Mouse (Mus musculus) heart, embryonic 15.5 days (tissue): ENCODE data around the gene Mcl1. TPM values are rescaled to one million over a fixed set of nuclear protein-coding genes. Genes with fewer than 3 reads are reported as not detected.
A peak's percentile ranks its signal among the peaks of the same experiment; 100 is the strongest.

Experiments used
- ATAC-seq: fragments of 200-750 bp; cut with Nextera tagmentation; replicated peaks from 2 replicates; pipeline ENCODE4 v1.8.0; 2017; ENCODE audit warnings: low read depth, moderate TSS enrichment; ENCODE audit not compliant: insufficient number of reproducible peaks, insufficient read depth, low FRiP score
- H3K27ac ChIP-seq: fragments of 300-500 bp; sonication (generic); 2 replicates; pipeline ENCODE4 v1.5.1; 2015; ENCODE audit warnings: mild to moderate bottlenecking, inconsistent platforms
- H3K27me3 ChIP-seq: fragments of 300-500 bp; sonication (generic); 2 replicates; pipeline ENCODE4 v1.6.1; 2015; ENCODE audit warnings: inconsistent platforms
- H3K36me3 ChIP-seq: fragments of 300-500 bp; sonication (generic); 2 replicates; pipeline ENCODE4 v1.6.1; 2015; ENCODE audit warnings: mild to moderate bottlenecking, inconsistent platforms
- H3K4me1 ChIP-seq: fragments of 300-500 bp; sonication (generic); replicated peaks from 2 replicates; pipeline ENCODE4 v1.6.1; 2015; ENCODE audit warnings: inconsistent platforms
- H3K4me2 ChIP-seq: fragments of 300-500 bp; sonication (generic); 2 replicates; pipeline ENCODE4 v1.6.1; 2015; ENCODE audit warnings: inconsistent platforms, mild to moderate bottlenecking, moderate library complexity
- H3K4me3 ChIP-seq: fragments of 300-500 bp; sonication (generic); 2 replicates; pipeline ENCODE4 v1.5.1; 2015; ENCODE audit warnings: mild to moderate bottlenecking, inconsistent platforms
- H3K9ac ChIP-seq: fragments of 300-500 bp; sonication (generic); 2 replicates; pipeline ENCODE4 v1.6.1; 2015; ENCODE audit warnings: mild to moderate bottlenecking, inconsistent platforms
- H3K9me3 ChIP-seq: fragments of 300-500 bp; sonication (generic); replicated peaks from 2 replicates; pipeline ENCODE4 v1.6.1; 2016; ENCODE audit warnings: inconsistent platforms
- WGBS: fragments of 180-500 bp; shearing (Covaris S2); methylation state at CpG from one replicate; pipeline ENCODE4 v1.1.7; 2015; ENCODE audit warnings: mixed read lengths; 5-methylcytosine and 5-hydroxymethylcytosine counted together
- polyA plus RNA-seq: library from polyadenylated mRNA; unstranded; fragments of >200 nt; fragmentation: Nextera tagmentation; extraction: Ambion mirVana; gene quantifications from 2 replicates; pipeline ENCODE4 v1.2.1, GENCODE M21; 2015

Mcl1 gene
- polyA plus RNA-seq, 1 experiment from 2014 or later, result 38.4 TPM

DNA sequence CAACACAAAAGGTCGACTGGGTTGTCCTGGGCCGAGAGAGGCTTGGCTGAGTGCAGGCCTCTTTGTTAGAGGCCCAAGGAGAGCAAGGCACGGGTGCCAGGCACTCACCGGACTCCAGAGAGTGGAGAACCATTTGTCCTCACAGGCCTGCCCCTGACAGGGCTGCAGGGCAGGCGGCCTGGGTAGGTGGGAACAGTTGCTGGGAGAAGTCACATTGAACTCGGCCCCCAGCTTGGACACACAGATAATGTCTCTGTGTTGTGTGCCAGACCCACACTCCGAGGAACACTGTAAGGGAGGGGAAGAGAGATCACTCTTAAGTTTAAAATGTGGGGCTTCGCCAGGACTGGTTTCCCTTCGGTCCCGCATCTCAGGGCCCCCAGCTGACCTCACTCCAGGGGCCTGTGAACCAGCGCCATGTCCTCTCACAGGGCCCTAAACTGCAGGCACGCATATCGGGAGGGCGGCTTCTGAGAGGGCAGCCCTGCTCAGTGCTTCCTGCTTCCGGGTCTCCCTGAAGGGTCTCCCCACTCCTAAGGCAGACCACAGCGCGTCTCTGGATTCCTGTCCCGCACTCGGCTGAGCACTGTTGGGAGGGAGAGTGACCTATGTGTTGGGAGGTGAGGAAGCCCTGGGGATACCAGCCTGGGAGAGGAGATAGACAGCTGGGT is 19.0 kb downstream of the Mcl1 start:
- Histone ChIP-seq H3K4me1 (peaks cover 66% of the 10 kb centered on the region), H3K27ac (peak overlapping the region; percentile 97; the same call in 1 of the 2 replicates), H3K9ac (no peak overlapping the region), H3K9me3 (no peaks in the 10 kb centered on the region), H3K36me3 (no peaks in the 10 kb centered on the region), H3K4me2 (no peak overlapping the region), H3K27me3 (no peaks in the 10 kb centered on the region), H3K4me3 (no peak overlapping the region)
- ATAC-seq, result no peak
- 68% methylated on average over 19 of the region's 19 CpGs for WGBS

DNA sequence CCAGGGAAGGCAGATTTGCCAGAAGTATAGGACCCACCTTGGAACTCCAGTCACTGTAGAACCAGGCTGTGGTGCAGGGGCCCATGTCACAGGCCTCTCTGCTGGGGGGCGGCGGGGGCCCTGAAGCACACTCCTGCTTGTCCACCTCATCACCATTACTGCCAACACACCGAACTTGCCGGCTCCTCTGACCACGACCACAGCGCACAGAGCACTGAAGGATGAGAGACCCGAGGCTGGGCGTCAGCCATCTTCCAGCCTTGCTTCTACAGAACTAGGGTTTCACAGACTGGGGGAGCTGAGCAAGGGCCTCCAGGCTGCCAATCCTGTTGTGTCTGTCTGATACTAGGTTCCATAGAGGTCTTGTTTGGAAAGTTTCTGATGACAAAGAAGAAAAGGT is 21.0 kb downstream of the Mcl1 start:
- WGBS, result 86% methylated on average over 8 of the region's 8 CpGs
- no peak overlapping the region for H3K4me2 ChIP-seq

DNA sequence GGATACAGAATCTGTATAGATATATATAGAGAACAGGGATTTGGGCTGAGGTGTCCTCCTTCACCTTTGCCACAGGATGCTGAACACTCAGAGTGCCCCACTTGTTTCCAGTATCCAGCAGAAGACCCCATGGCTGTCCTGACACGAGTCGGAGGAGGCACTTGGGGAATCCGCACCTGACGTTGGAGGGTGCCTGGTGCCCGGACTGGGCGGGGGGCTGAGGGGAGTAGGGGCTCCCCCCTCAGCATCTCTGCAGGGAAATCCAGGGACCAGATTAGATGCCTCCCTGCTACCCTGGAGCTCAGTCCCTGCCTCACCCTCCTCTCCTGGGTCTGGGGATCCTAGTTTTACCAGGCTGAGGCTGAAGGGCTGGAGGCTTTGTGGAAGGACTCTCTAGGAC is 22.1 kb downstream of the Mcl1 start:
- 71% methylated on average over 6 of the region's 6 CpGs for WGBS
- Histone ChIP-seq H3K27ac (no peak overlapping the region), H3K9ac (no peak overlapping the region), H3K9me3 (no peaks in the 10 kb centered on the region), H3K36me3 (no peaks in the 10 kb centered on the region), H3K27me3 (no peaks in the 10 kb centered on the region), H3K4me1 (peaks cover 57% of the 10 kb centered on the region), H3K4me2 (no peak overlapping the region), H3K4me3 (no peak overlapping the region)
- no peak for ATAC-seq

More for the DNA sequence above, 21.0 kb downstream of the Mcl1 start:
- H3K9me3 ChIP-seq, result no peaks in the 10 kb centered on the region
- H3K4me1 ChIP-seq, result peaks cover 60% of the 10 kb centered on the region
- H3K4me3 ChIP-seq, result no peak overlapping the region
- H3K9ac ChIP-seq, result no peak overlapping the region
- H3K27me3 ChIP-seq, result no peaks in the 10 kb centered on the region
- H3K27ac ChIP-seq, result no peak overlapping the region
- no peak for ATAC-seq
- no peaks in the 10 kb centered on the region for H3K36me3 ChIP-seq

DNA sequence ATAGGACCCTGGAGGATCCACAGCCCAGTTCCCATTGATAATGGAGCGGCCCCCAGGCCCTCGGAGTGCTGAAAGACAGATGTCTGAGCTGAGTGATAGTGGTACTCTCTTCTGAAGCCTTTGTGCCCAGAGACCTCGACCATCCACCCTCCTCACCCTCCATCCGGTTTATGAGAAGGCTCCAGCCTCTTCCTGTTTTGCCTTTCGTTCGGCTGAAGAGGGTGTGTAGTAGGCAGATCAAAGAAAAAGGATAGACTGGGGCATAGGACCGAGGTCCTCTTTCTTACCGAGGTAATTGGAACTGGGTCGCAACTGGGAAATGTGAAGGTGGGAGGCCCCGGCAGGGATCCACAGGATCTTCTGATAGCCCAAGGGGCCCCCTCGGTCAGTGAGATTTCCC is 22.8 kb downstream of the Mcl1 start:
- H3K4me2 ChIP-seq, result 0 out of 2 replicates have a peak overlapping the region, but pooled peaks have one; percentile 15
- WGBS, result 26% methylated on average over 11 of the region's 11 CpGs
- no peak for ATAC-seq
- 0 out of 2 replicates have a peak overlapping the region, but pooled peaks have one; percentile 1 for H3K9ac ChIP-seq
- no peaks in the 10 kb centered on the region for H3K9me3 ChIP-seq
- peaks cover 56% of the 10 kb centered on the region for H3K4me1 ChIP-seq
- H3K36me3 ChIP-seq, result no peaks in the 10 kb centered on the region
- H3K4me3 ChIP-seq, result no peak overlapping the region
- no peaks in the 10 kb centered on the region for H3K27me3 ChIP-seq
- H3K27ac ChIP-seq, result no peak overlapping the region

DNA sequence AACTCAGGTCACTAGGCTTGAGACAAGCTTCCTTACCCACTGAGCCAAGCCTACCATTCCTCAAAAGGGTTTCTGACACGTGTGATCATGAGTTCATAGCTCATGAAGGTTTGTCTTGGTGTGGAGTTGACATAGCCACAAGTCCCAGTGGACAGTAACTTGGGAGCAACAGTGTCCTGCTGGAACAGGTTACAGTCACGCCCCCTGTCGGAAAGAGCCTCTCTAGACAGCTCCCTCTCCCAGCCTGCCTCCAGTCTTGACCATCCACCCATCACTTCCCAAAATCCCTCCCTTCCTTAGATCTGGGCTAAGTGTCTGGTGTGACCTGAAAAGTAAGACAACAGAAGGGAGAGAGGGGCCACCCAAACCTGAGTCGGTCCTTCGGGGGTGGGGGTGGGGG is 24.3 kb downstream of the Mcl1 start:
- H3K27ac ChIP-seq, result no peak overlapping the region
- 53% methylated on average over 5 of the region's 5 CpGs for WGBS
- ATAC-seq, result no peak
- H3K4me1 ChIP-seq, result peaks cover 57% of the 10 kb centered on the region
- no peak overlapping the region for H3K9ac ChIP-seq
- no peak overlapping the region for H3K4me3 ChIP-seq
- no peaks in the 10 kb centered on the region for H3K9me3 ChIP-seq
- no peaks in the 10 kb centered on the region for H3K27me3 ChIP-seq
- no peak overlapping the region for H3K4me2 ChIP-seq
- no peaks in the 10 kb centered on the region for H3K36me3 ChIP-seq

DNA sequence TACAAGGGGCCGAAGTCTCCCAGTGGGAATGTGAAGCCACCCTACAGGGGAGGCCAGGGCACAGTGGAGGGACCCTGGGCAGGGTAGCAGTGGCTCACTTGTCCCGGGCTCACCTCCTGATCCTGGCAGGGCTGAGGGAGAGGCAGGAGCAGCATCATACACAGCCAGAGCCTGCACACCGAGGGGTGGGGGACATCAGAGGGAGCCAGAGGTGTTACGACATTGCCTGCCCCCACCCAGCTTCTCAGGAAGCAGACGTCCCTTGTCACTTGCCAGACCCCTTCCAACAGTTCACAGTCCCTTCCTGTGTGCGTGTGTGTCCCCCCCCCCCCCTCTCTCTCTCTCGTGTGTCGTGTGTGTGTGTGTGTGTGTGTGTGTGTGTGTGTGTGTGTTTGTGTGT is 26.3 kb downstream of the Mcl1 start:
- Histone ChIP-seq H3K9ac (no peak overlapping the region), H3K4me1 (peaks cover 76% of the 10 kb centered on the region), H3K27ac (no peak overlapping the region), H3K27me3 (no peaks in the 10 kb centered on the region), H3K4me2 (no peak overlapping the region), H3K9me3 (no peaks in the 10 kb centered on the region), H3K36me3 (no peaks in the 10 kb centered on the region), H3K4me3 (no peak overlapping the region)
- WGBS, result 36% methylated on average over 8 of the region's 8 CpGs
- no peak for ATAC-seq

DNA sequence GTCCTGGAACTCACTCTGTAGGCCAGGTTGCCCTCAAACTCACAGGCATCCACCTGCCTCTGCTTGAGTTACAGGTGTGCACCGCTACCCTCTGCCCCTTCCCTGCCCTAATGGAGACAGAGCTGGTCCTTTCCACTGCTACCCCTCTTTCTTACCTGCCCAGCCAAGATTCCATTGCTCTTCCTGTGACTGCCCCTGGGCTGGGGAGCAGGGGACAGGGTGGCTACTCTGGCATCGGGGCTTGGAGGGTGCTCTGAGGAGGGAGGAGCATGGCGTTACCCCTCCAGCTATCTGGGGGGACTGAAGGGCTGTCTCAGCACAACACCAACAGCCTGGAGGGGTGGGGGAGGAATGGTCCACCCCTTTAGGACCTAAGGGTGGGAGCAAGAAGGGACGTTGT is 26.7 kb downstream of the Mcl1 start:
- no peaks in the 10 kb centered on the region for H3K36me3 ChIP-seq
- WGBS, result 74% methylated on average over 4 of the region's 4 CpGs
- no peak overlapping the region for H3K4me2 ChIP-seq
- no peak overlapping the region for H3K4me3 ChIP-seq
- no peaks in the 10 kb centered on the region for H3K9me3 ChIP-seq
- H3K27me3 ChIP-seq, result no peaks in the 10 kb centered on the region
- no peak for ATAC-seq
- H3K9ac ChIP-seq, result no peak overlapping the region
- 0 out of 2 replicates have a peak overlapping the region, but pooled peaks have one; percentile 24 for H3K27ac ChIP-seq
- peaks cover 80% of the 10 kb centered on the region for H3K4me1 ChIP-seq

DNA sequence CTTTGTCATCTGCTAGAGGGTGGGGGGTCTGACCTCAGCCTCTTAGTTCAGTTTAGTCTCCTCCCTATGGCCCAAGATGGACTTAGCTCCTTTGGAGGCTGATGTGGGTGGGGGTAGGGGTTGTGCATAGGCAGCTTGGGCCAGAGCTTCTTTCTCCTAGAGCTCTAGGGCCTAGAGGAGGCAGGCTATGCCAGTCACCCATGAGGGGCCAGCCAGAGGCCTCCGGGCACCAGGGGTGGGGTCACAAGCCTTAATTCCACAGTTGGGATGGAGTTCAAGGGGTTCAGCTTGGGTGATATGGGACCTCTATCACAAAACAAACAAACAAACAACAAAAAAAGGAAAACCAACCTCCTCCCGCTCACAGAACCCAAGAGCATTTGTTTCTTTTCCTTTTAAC is 27.1 kb downstream of the Mcl1 start:
- WGBS, result 75% methylated on average over 2 of the region's 2 CpGs
- ATAC-seq, result no peak
- peaks cover 83% of the 10 kb centered on the region for H3K4me1 ChIP-seq

DNA sequence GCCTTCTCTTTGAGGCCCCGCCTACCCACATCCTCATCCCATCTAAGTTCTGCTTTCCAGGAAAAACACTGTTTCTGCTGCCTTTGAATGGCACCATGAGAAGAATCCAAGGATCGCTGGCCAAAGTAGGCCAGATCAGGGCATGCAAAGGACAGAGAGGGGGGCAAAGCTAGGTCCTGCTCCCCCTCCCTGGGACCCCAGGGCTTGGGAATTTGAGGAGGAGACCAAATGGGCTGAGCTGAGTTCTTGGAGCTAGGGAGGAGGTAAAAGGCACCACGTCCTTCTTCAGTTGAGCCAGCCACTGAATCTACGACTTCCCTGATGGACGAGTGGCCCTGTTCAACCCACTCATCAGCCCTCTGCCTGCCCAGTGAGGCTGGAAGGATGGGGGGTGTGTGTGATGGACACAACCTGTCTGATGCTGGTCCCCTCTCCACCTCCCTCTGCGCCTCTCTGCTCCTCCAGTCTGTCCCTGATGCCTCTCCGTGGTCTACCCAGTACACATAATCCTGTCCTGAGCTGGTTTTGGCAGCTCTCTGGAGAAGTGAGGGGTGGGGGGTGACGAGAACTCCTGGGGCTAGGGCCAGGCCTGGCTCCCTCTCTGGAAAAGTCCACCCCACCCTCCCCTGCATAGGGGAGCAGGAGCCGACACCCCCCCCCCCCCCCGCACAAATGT is 28.0 kb downstream of the Mcl1 start:
- Histone ChIP-seq H3K36me3 (no peaks in the 10 kb centered on the region), H3K9me3 (no peaks in the 10 kb centered on the region), H3K4me2 (peak overlapping the region; percentile 82), H3K4me1 (peaks cover 74% of the 10 kb centered on the region), H3K27me3 (no peaks in the 10 kb centered on the region), H3K9ac (peak overlapping the region; percentile 54; the same call in 1 of the 2 replicates), H3K27ac (peak overlapping the region; percentile 91), H3K4me3 (peak overlapping the region; percentile 52)
- 48% methylated on average over 10 of the region's 10 CpGs for WGBS
- peak; percentile 16; the same call in 1 of the 2 replicates for ATAC-seq

More for the DNA sequence above, 27.1 kb downstream of the Mcl1 start:
- H3K4me2 ChIP-seq, result no peak overlapping the region
- H3K27ac ChIP-seq, result 0 out of 2 replicates have a peak overlapping the region, but pooled peaks have one; percentile 24
- H3K36me3 ChIP-seq, result no peaks in the 10 kb centered on the region
- H3K27me3 ChIP-seq, result no peaks in the 10 kb centered on the region
- no peak overlapping the region for H3K4me3 ChIP-seq
- H3K9ac ChIP-seq, result no peak overlapping the region
- no peaks in the 10 kb centered on the region for H3K9me3 ChIP-seq

DNA sequence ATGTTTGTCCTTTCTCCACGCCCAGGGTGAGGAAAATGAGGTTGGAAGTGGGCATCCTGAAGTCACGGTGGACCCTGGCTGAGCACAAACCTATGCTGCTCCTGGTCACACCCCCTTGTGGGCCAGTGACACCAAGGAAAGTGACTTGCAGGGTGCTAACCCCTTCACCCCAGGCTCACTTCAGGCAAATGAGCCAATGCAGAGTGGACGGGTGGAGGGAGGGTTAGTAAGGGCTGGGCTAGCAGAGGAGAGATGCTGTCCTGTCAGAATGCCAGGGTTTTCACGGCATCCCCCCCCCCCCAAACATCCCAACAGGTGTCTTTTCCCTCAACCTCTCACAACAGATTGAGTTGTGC is 28.6 kb downstream of the Mcl1 start:
- ATAC-seq, result no peak
- Histone ChIP-seq H3K27me3 (no peaks in the 10 kb centered on the region), H3K27ac (peak overlapping the region; percentile 91), H3K36me3 (no peaks in the 10 kb centered on the region), H3K9ac (peak overlapping the region; percentile 54), H3K4me2 (peak overlapping the region; percentile 82), H3K4me3 (peak overlapping the region; percentile 52), H3K4me1 (peaks cover 71% of the 10 kb centered on the region), H3K9me3 (no peaks in the 10 kb centered on the region)
- 14% methylated on average over 4 of the region's 4 CpGs for WGBS

DNA sequence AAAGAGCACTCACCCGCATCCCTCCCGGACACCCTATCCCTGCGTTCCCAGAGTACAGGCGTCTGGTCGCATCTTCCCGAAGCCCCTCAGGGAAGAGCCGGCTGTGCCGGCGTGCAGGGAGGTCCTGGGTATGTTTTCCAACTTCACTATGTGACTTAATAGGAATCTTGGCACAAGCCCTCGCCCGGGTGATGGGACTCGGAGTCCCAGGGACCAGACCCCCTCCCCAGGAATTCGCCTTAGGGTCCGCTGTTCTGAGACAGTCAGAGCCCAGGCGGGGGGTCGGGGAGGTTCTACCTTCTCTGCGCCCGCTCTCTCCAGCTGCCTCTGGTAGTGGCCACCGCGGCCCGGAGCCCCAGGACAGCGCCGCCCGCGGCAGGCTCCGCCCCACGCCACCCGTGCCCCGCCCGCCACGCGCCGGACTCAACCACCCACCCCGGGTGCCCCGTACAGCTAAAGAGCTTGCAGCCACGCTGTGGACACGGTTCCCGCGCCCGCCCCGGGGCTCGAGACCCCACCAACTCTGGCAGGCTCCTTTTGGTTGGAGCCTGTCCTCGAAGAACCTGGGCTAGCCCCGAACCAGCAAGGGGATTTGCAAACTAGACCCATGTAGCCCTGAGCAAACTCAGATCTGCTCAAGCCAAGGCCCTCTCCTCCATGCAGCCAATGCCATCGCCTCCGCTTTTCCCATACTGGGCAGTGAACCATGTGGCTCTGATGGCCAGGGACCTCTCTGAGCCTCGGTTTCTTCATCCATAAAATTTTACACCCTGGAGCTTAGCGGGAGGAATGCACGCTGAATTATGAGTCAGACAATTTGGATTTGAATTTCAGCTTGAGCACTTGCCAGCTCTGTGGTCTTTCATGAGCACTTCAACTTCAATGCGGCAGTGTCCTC is 29.2 kb downstream of the Mcl1 start, which contains the start of gene Adamtsl4:
Gene Adamtsl4, minus strand, starts transcription at position 394 of the 898 bp plus-strand sequence.
- peak within 1 kb of the TSS; percentile 82 for H3K4me2 ChIP-seq
- peaks cover 76% of the 10 kb centered on the region for H3K4me1 ChIP-seq
- H3K4me3 ChIP-seq, result peak within 1 kb of the TSS; percentile 52
- peak within 1 kb of the TSS; percentile 54 for H3K9ac ChIP-seq
- no peaks in the 10 kb centered on the region for H3K9me3 ChIP-seq
- H3K36me3 ChIP-seq, result no peaks in the 10 kb centered on the region
- WGBS, result 4% methylated on average over 50 of the region's 50 CpGs
- H3K27me3 ChIP-seq, result no peaks in the 10 kb centered on the region
- peak within 1 kb of the TSS; percentile 91 for H3K27ac ChIP-seq
- ATAC-seq, result peak; percentile 71
